Mouse (Mus musculus): Measurements from ENCODE around the gene Ank2. TPM values are rescaled to one million over a fixed set of nuclear protein-coding genes. Genes with fewer than 3 reads are reported as not detected.

Ank2 gene
- total and polyA plus RNA-seq, 3 experiments, result 96.1 to 290 (median 269) TPM

DNA sequence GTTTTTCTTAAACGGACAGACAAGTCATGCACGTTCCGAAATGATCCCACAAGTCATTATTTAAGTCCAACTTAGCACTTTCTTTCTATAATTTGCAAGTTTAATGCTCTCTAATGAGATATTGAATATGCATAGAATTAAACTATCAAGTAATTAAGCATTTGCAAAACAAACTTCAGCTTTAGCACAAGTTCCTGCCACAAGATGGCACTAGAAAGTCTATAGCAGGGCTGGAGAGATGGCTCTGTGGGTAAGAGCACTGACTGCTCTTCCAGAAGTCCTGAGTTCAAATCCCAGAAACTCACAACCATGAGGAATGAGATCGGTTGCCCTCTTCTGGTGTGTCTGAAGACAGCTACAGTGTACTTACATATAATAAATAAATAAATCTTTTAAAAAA lies 45.4 kb downstream of the Ank2 start:
- WGBS, result 80% methylated on average over 4 of the region's 4 CpGs
- no peak overlapping the region for H3K4me3 ChIP-seq
- no peak overlapping the region for H3K9ac ChIP-seq (ENCODE audit: low read depth, low read length)
- no peaks in the 10 kb centered on the region; the same call in 1 of the 2 replicates for H3K36me3 ChIP-seq (ENCODE audit: control insufficient read depth, insufficient read depth, low read length)
- no peaks in the 10 kb centered on the region for H3K27me3 ChIP-seq (ENCODE audit: control insufficient read depth, insufficient read depth, low read length)
- no peak for DNase-seq
- no peaks in the 10 kb centered on the region; the same call in 1 of the 2 replicates for H3K79me2 ChIP-seq (replicated peaks; ENCODE audit: control insufficient read depth, insufficient read depth, low read length)
- intact Hi-C loops (cut with DNase I), result loop anchor here (2.0 to 10.0 kb wide), 2 partner anchors 95 to 269 kb away; no protein-coding TSS in a partner anchor
- no peak overlapping the region for H3K27ac ChIP-seq
- TF ChIP-seq EP300 (IDR thresholded peaks at IDR 0.05; ENCODE audit: insufficient read depth, low read depth, low read length), result no peak
- peak; percentile 49 for TF ChIP-seq CTCF (IDR thresholded peaks at IDR 0.05)
- H3K4me1 ChIP-seq (ENCODE audit: control insufficient read depth, insufficient read depth, low read length), result peaks cover 1% of the 10 kb centered on the region; the same call in 1 of the 2 replicates

DNA sequence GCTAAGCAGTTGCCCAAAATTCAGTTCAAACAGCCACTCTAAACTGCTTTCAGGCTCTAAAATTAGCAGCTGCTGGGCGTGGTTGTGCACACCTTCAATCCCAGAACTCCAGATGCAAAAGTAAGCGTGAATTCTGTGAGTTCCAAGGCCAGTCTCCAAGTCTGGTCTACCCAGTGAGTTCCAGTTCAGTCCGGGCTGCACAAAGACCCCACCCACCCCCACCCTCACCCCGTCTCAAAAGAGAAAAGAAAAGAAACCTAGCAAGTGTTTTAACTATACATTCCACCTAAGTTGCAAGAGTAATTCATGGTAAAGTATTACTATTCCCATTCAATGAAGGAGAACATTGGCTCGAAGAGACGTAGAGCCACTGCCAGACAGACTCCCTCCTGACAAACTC lies 45.9 kb downstream of the Ank2 start:
- WGBS, result 73% methylated on average over 6 of the region's 6 CpGs
- TF ChIP-seq EP300 (IDR thresholded peaks at IDR 0.05; ENCODE audit: insufficient read depth, low read depth, low read length) (no peak), POLR2A (IDR thresholded peaks at IDR 0.05; ENCODE audit: insufficient read depth, low read depth, low read length) (no peak), CTCF (IDR thresholded peaks at IDR 0.05) (no peak)
- DNase-seq, result no peak
- intact Hi-C loops (cut with DNase I), result loop anchor here (2.0 to 10.0 kb wide), 2 partner anchors 96 to 268 kb away; no protein-coding TSS in a partner anchor
- Histone ChIP-seq H3K27ac (no peak overlapping the region), H3K4me3 (no peak overlapping the region), H3K79me2 (replicated peaks; ENCODE audit: control insufficient read depth, insufficient read depth, low read length) (no peaks in the 10 kb centered on the region; the same call in 1 of the 2 replicates), H3K27me3 (ENCODE audit: control insufficient read depth, insufficient read depth, low read length) (no peaks in the 10 kb centered on the region), H3K4me1 (ENCODE audit: control insufficient read depth, insufficient read depth, low read length) (0 out of 2 replicates have a peak, but pooled peaks cover 1% of the 10 kb centered on the region), H3K36me3 (ENCODE audit: control insufficient read depth, insufficient read depth, low read length) (no peaks in the 10 kb centered on the region; the same call in 1 of the 2 replicates), H3K9ac (ENCODE audit: low read depth, low read length) (no peak overlapping the region)

DNA sequence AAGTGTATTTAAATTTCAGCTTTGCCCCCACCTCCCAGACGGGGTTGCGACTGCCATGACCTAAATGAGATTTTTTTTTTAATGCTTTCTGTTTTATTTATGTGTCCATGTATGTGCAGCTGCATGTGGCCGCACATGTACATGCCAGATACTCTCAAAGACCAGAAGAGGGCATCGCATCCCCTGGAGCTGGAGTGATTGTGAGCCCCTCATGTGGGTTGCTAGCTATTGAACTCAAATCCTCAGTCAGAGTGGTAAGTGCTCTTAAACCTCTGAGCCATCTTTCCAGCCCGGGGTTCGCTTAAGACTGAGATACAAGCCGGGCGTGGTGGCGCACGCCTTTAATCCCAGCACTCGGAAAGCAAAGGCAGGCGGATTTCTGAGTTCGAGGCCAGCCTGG lies 46.9 kb downstream of the Ank2 start:
- H3K27ac ChIP-seq, result no peak overlapping the region
- no peaks in the 10 kb centered on the region; the same call in 1 of the 2 replicates for H3K36me3 ChIP-seq (ENCODE audit: control insufficient read depth, insufficient read depth, low read length)
- no peak for DNase-seq
- H3K79me2 ChIP-seq (replicated peaks; ENCODE audit: control insufficient read depth, insufficient read depth, low read length), result no peaks in the 10 kb centered on the region
- H3K9ac ChIP-seq (ENCODE audit: low read depth, low read length), result no peak overlapping the region
- intact Hi-C loops (cut with DNase I), result loop anchor here (2.0 to 10.0 kb wide), 2 partner anchors 97 to 267 kb away; no protein-coding TSS in a partner anchor
- 0 out of 2 replicates have a peak, but pooled peaks have one; percentile 11 for TF ChIP-seq CTCF (IDR thresholded peaks at IDR 0.05)
- TF ChIP-seq EP300 (IDR thresholded peaks at IDR 0.05; ENCODE audit: insufficient read depth, low read depth, low read length), result no peak
- TF ChIP-seq POLR2A (IDR thresholded peaks at IDR 0.05; ENCODE audit: insufficient read depth, low read depth, low read length), result no peak
- H3K27me3 ChIP-seq (ENCODE audit: control insufficient read depth, insufficient read depth, low read length), result no peaks in the 10 kb centered on the region
- H3K4me1 ChIP-seq (ENCODE audit: control insufficient read depth, insufficient read depth, low read length), result no peaks in the 10 kb centered on the region
- 62% methylated on average over 13 of the region's 13 CpGs for WGBS
- H3K4me3 ChIP-seq, result no peak overlapping the region

GRCm38 (mm10) chr3:127451741-127452140 lies 47.4 kb downstream of the Ank2 start:
- TF ChIP-seq CTCF (IDR thresholded peaks at IDR 0.05) (no peak), POLR2A (IDR thresholded peaks at IDR 0.05; ENCODE audit: insufficient read depth, low read depth, low read length) (no peak)
- no peaks in the 10 kb centered on the region for H3K4me1 ChIP-seq (ENCODE audit: control insufficient read depth, insufficient read depth, low read length)
- WGBS, result 54% methylated on average over 9 of the region's 9 CpGs
- H3K9ac ChIP-seq (ENCODE audit: low read depth, low read length), result no peak overlapping the region
- H3K27ac ChIP-seq, result no peak overlapping the region
- H3K4me3 ChIP-seq, result no peak overlapping the region
- DNase-seq, result no peak
- no peaks in the 10 kb centered on the region for H3K27me3 ChIP-seq (ENCODE audit: control insufficient read depth, insufficient read depth, low read length)
- intact Hi-C loops (cut with DNase I), result loop anchor here (2.0 to 10.0 kb wide), 3 partner anchors 97 to 267 kb away; no protein-coding TSS in a partner anchor
- no peaks in the 10 kb centered on the region for H3K79me2 ChIP-seq (replicated peaks; ENCODE audit: control insufficient read depth, insufficient read depth, low read length)
- H3K36me3 ChIP-seq (ENCODE audit: control insufficient read depth, insufficient read depth, low read length), result no peaks in the 10 kb centered on the region; the same call in 1 of the 2 replicates

GRCm38 (mm10) chr3:127451070-127451469 lies 48.1 kb downstream of the Ank2 start:
- 7% methylated on average over 3 of the region's 3 CpGs for WGBS
- no peak overlapping the region for H3K4me3 ChIP-seq
- no peak for TF ChIP-seq EP300 (IDR thresholded peaks at IDR 0.05; ENCODE audit: insufficient read depth, low read depth, low read length)
- peak; percentile 88 for TF ChIP-seq CTCF (IDR thresholded peaks at IDR 0.05)
- no peak for TF ChIP-seq POLR2A (IDR thresholded peaks at IDR 0.05; ENCODE audit: insufficient read depth, low read depth, low read length)
- H3K79me2 ChIP-seq (replicated peaks; ENCODE audit: control insufficient read depth, insufficient read depth, low read length), result no peaks in the 10 kb centered on the region
- intact Hi-C loops (cut with DNase I), result loop anchor here (2.0 to 10.0 kb wide), 2 partner anchors 128 to 266 kb away; no protein-coding TSS in a partner anchor
- no peaks in the 10 kb centered on the region for H3K4me1 ChIP-seq (ENCODE audit: control insufficient read depth, insufficient read depth, low read length)
- no peaks in the 10 kb centered on the region for H3K27me3 ChIP-seq (ENCODE audit: control insufficient read depth, insufficient read depth, low read length)
- H3K36me3 ChIP-seq (ENCODE audit: control insufficient read depth, insufficient read depth, low read length), result no peaks in the 10 kb centered on the region; the same call in 1 of the 2 replicates
- DNase-seq, result peak in 1 of 2 experiments; percentile 38
- no peak overlapping the region for H3K9ac ChIP-seq (ENCODE audit: low read depth, low read length)
- H3K27ac ChIP-seq, result no peak overlapping the region

DNA sequence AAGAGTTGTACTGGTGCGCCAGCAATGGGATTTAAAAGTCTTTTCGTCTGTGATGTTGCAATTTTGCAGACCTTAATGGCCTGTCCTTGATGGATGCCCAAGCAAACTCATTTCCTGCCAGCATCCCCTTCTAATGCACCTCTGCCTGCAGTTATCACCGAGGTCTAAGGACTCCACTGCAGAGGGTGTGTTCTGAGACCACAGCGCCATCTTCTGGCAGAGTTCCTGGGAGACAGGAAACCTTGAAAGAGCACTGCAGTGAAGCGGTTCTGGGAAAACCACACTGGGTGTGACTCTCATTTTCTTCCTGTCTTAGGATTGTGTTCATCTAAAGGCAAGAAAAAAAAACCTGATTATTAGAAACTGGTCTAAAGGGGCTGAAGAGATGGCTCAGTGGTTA lies 53.0 kb downstream of the Ank2 start:
- 48% methylated on average over 5 of the region's 5 CpGs for WGBS
- Histone ChIP-seq H3K79me2 (replicated peaks; ENCODE audit: control insufficient read depth, insufficient read depth, low read length) (no peaks in the 10 kb centered on the region; the same call in 1 of the 2 replicates), H3K36me3 (ENCODE audit: control insufficient read depth, insufficient read depth, low read length) (no peaks in the 10 kb centered on the region), H3K9ac (ENCODE audit: low read depth, low read length) (no peak overlapping the region), H3K27ac (no peak overlapping the region), H3K27me3 (ENCODE audit: control insufficient read depth, insufficient read depth, low read length) (no peaks in the 10 kb centered on the region), H3K4me3 (no peak overlapping the region), H3K4me1 (ENCODE audit: control insufficient read depth, insufficient read depth, low read length) (no peaks in the 10 kb centered on the region)
- DNase-seq, result peak; percentile 38 to 67
- TF ChIP-seq CTCF (IDR thresholded peaks at IDR 0.05), result peak; percentile 64
- TF ChIP-seq POLR2A (IDR thresholded peaks at IDR 0.05; ENCODE audit: insufficient read depth, low read depth, low read length), result no peak
- 0 out of 2 replicates have a peak, but pooled peaks have one; percentile 16 for TF ChIP-seq EP300 (IDR thresholded peaks at IDR 0.05; ENCODE audit: insufficient read depth, low read depth, low read length)
- intact Hi-C loops (cut with DNase I), result loop anchor here (1.0 kb wide), 1 partner anchor 121 kb away; no protein-coding TSS in a partner anchor

All from heart, adult 2 months (tissue).